7 mouse cellular contexts compared by ENCODE assay signal in genomic region chr4:152096927-152097326, GRCm38 (mm10). TPM values are rescaled to one million over a fixed set of nuclear protein-coding genes. Genes with fewer than 3 reads are reported as not detected.
DNase-seq lines count a peak whose midpoint lies in the region; ATAC-seq and TF ChIP-seq lines count a peak whose summit lies in the region.

No protein-coding gene starts in this region.

- ATAC-seq in neural tube, embryonic 11.5 days (ENCODE audit: insufficient read depth, low FRiP score, low TSS enrichment) = no peak
- ATAC-seq in heart, postnatal 0 days (ENCODE audit: insufficient read depth, low read depth) = peak; percentile 37; the same call in 1 of the 2 replicates
- no peak for ATAC-seq in liver, embryonic 12.5 days
- ATAC-seq in cerebellum, adult (ENCODE audit: insufficient number of reproducible peaks, low FRiP score, low TSS enrichment) = no peak

- no peaks in the 10 kb centered on the region; the same call in 1 of the 2 replicates for H3K4me1 ChIP-seq in neural tube, embryonic 11.5 days (ENCODE audit: control insufficient read depth, insufficient read depth, low read length)
- peaks cover 10% of the 10 kb centered on the region for H3K4me1 ChIP-seq in heart, postnatal 0 days (ENCODE audit: control insufficient read depth, insufficient read depth)
- peaks cover 91% of the 10 kb centered on the region for H3K4me1 ChIP-seq in liver, embryonic 12.5 days

- no peak for DNase-seq in neural tube, embryonic 11.5 days (ENCODE audit: low spot score)
- DNase-seq in neural tube, embryonic 10.5 days (ENCODE audit: extremely low spot score, low spot score) = no peak
- no peak for DNase-seq in heart, postnatal 0 days (ENCODE audit: low spot score)
- DNase-seq in frontal cortex, postnatal 36 days (ENCODE audit: low spot score in 2 of 2) = no peak
- no peak for DNase-seq in thymus, postnatal 10 days (ENCODE audit: low spot score in 2 of 2)

- H3K27me3 ChIP-seq in neural tube, embryonic 11.5 days (ENCODE audit: control insufficient read depth, insufficient read depth, low read length) = no peaks in the 10 kb centered on the region
- H3K27me3 ChIP-seq in heart, postnatal 0 days (ENCODE audit: control insufficient read depth, insufficient read depth, low read length) = no peaks in the 10 kb centered on the region
- no peaks in the 10 kb centered on the region for H3K27me3 ChIP-seq in liver, embryonic 12.5 days (replicated peaks)

- 0 out of 2 replicates have a peak overlapping the region, but pooled peaks have one; percentile 2 for H3K9ac ChIP-seq in neural tube, embryonic 11.5 days (ENCODE audit: low read length)
- H3K9ac ChIP-seq in heart, postnatal 0 days (replicated peaks; ENCODE audit: low read depth, low read length) = peak overlapping the region; percentile 52
- no peak overlapping the region for H3K9ac ChIP-seq in liver, embryonic 12.5 days

- WGBS in neural tube, embryonic 11.5 days = 49% methylated on average over 6 of the region's 6 CpGs
- 53% methylated on average over 6 of the region's 6 CpGs for WGBS in heart, postnatal 0 days
- 41% methylated on average over 6 of the region's 6 CpGs for WGBS in liver, embryonic 12.5 days (ENCODE audit: insufficient replicate concordance)

- no peak overlapping the region for H3K4me3 ChIP-seq in neural tube, embryonic 11.5 days (ENCODE audit: low read depth, low read length)
- H3K4me3 ChIP-seq in heart, postnatal 0 days (ENCODE audit: low read depth, low read length) = peak overlapping the region; percentile 54
- peak overlapping the region; percentile 23 for H3K4me3 ChIP-seq in liver, embryonic 12.5 days

- no peaks in the 10 kb centered on the region for H3K36me3 ChIP-seq in neural tube, embryonic 11.5 days (ENCODE audit: control insufficient read depth, insufficient read depth, low read length)
- H3K36me3 ChIP-seq in heart, postnatal 0 days (replicated peaks; ENCODE audit: control insufficient read depth, insufficient read depth, low read length) = no peaks in the 10 kb centered on the region
- peaks cover 2% of the 10 kb centered on the region for H3K36me3 ChIP-seq in liver, embryonic 12.5 days

- no peak for TF ChIP-seq CTCF in heart, postnatal 0 days (IDR thresholded peaks at IDR 0.05; ENCODE audit: low read depth)

- no peak overlapping the region for H3K27ac ChIP-seq in neural tube, embryonic 11.5 days (ENCODE audit: low read depth, low read length)
- H3K27ac ChIP-seq in heart, postnatal 0 days (ENCODE audit: low read depth) = peak overlapping the region; percentile 90
- H3K27ac ChIP-seq in liver, embryonic 12.5 days = peak overlapping the region; percentile 69

- H3K9me3 ChIP-seq in neural tube, embryonic 11.5 days (ENCODE audit: control insufficient read depth, low read length) = no peaks in the 10 kb centered on the region
- no peaks in the 10 kb centered on the region for H3K9me3 ChIP-seq in heart, postnatal 0 days (replicated peaks; ENCODE audit: control insufficient read depth, low read length)
- no peaks in the 10 kb centered on the region for H3K9me3 ChIP-seq in liver, embryonic 12.5 days (replicated peaks)

- peak overlapping the region; percentile 9; the same call in 1 of the 2 replicates for H3K4me2 ChIP-seq in neural tube, embryonic 11.5 days (ENCODE audit: low read depth)
- H3K4me2 ChIP-seq in heart, postnatal 0 days (ENCODE audit: low read depth, low read length) = peak overlapping the region; percentile 53
- H3K4me2 ChIP-seq in liver, embryonic 12.5 days = peak overlapping the region; percentile 44

- no peak for TF ChIP-seq EP300 in heart, postnatal 0 days (IDR thresholded peaks at IDR 0.05; ENCODE audit: low read depth)

RNA-seq across cellular contexts. Expression of gene Tnfrsf25, which starts 18.8 kb away (rescaled TPM):
- polyA plus RNA-seq in neural tube, embryonic 11.5 days (2014; fragmentation: Nextera tagmentation; extraction: Ambion mirVana) = 0.42 and 0.62 TPM in 2 replicates
- total RNA-seq in heart, postnatal 0 days (2014; rRNA removed; ENCODE audit: low replicate concordance) = 0.89 TPM in 1 of 2 replicates, not detected in the other
- polyA plus RNA-seq in heart, postnatal 0 days (2015; fragmentation: Nextera tagmentation; extraction: Ambion mirVana) = 0.75 and 1.2 TPM in 2 replicates
- 0.74 and 0.87 TPM in 2 replicates for polyA plus RNA-seq in liver, embryonic 12.5 days (2016; fragmentation: Nextera tagmentation; extraction: Ambion mirVana)

RNA-seq across cellular contexts. Expression of gene Plekhg5, which starts 24.6 kb away (rescaled TPM):
- polyA plus RNA-seq in neural tube, embryonic 11.5 days (2014; fragmentation: Nextera tagmentation; extraction: Ambion mirVana) = 7.2 and 7.3 TPM in 2 replicates
- 16.6 and 18.0 TPM in 2 replicates for total RNA-seq in heart, postnatal 0 days (2014; rRNA removed; ENCODE audit: low replicate concordance)
- polyA plus RNA-seq in heart, postnatal 0 days (2015; fragmentation: Nextera tagmentation; extraction: Ambion mirVana) = 8.8 and 10.6 TPM in 2 replicates
- polyA plus RNA-seq in liver, embryonic 12.5 days (2016; fragmentation: Nextera tagmentation; extraction: Ambion mirVana) = 7.7 and 8.4 TPM in 2 replicates

RNA-seq across cellular contexts. Expression of gene Espn, which starts 55.2 kb away (rescaled TPM):
- 0.48 and 1.1 TPM in 2 replicates for polyA plus RNA-seq in neural tube, embryonic 11.5 days (2014; fragmentation: Nextera tagmentation; extraction: Ambion mirVana)
- 0.34 and 0.97 TPM in 2 replicates for total RNA-seq in heart, postnatal 0 days (2014; rRNA removed; ENCODE audit: low replicate concordance)
- 0.69 and 0.87 TPM in 2 replicates for polyA plus RNA-seq in heart, postnatal 0 days (2015; fragmentation: Nextera tagmentation; extraction: Ambion mirVana)
- 2.6 and 2.9 TPM in 2 replicates for polyA plus RNA-seq in liver, embryonic 12.5 days (2016; fragmentation: Nextera tagmentation; extraction: Ambion mirVana)

RNA-seq across cellular contexts. Expression of gene Nol9, which starts 57.8 kb away (rescaled TPM):
- polyA plus RNA-seq in neural tube, embryonic 11.5 days (2014; fragmentation: Nextera tagmentation; extraction: Ambion mirVana) = 31.8 and 32.8 TPM in 2 replicates
- 8.0 and 13.9 TPM in 2 replicates for total RNA-seq in heart, postnatal 0 days (2014; rRNA removed; ENCODE audit: low replicate concordance)
- polyA plus RNA-seq in heart, postnatal 0 days (2015; fragmentation: Nextera tagmentation; extraction: Ambion mirVana) = 7.5 and 7.8 TPM in 2 replicates
- 42.3 and 44.0 TPM in 2 replicates for polyA plus RNA-seq in liver, embryonic 12.5 days (2016; fragmentation: Nextera tagmentation; extraction: Ambion mirVana)

RNA-seq across cellular contexts. Expression of gene Tas1r1, which starts 58.6 kb away (rescaled TPM):
- polyA plus RNA-seq in neural tube, embryonic 11.5 days (2014; fragmentation: Nextera tagmentation; extraction: Ambion mirVana) = 0.38 and 0.66 TPM in 2 replicates
- total RNA-seq in heart, postnatal 0 days (2014; rRNA removed; ENCODE audit: low replicate concordance) = not detected in 2 replicates
- polyA plus RNA-seq in heart, postnatal 0 days (2015; fragmentation: Nextera tagmentation; extraction: Ambion mirVana) = 0.07 and 0.08 TPM in 2 replicates
- polyA plus RNA-seq in liver, embryonic 12.5 days (2016; fragmentation: Nextera tagmentation; extraction: Ambion mirVana) = 0.12 and 0.19 TPM in 2 replicates
